Mouse (Mus musculus): ENCODE measurements around the gene Csnk1d. TPM values are rescaled to one million over a fixed set of nuclear protein-coding genes. Genes with fewer than 3 reads are reported as not detected.

Csnk1d gene
- polyA plus RNA-seq, 1 experiment from 2014 or later, result 102 TPM

- H3K27me3 ChIP-seq (ENCODE audit: insufficient read depth, low read length), result no peaks in the 10 kb centered on the region
- WGBS, result 68% methylated on average over 9 of the region's 9 CpGs
- peaks cover 44% of the 10 kb centered on the region for H3K36me3 ChIP-seq (ENCODE audit: insufficient read depth, low read length)
- TF ChIP-seq CTCF (IDR thresholded peaks at IDR 0.05; ENCODE audit: low read depth), result no peak
- no peak overlapping the region for H3K4me2 ChIP-seq (ENCODE audit: low read length)
- no peak overlapping the region for H3K4me3 ChIP-seq (replicated peaks; ENCODE audit: low read depth, low read length)
- H3K9ac ChIP-seq (ENCODE audit: low read depth, low read length), result no peak overlapping the region
- DNase-seq (ENCODE audit: low spot score), result no peak
- no peak overlapping the region for H3K27ac ChIP-seq
- no peaks in the 10 kb centered on the region for H3K9me3 ChIP-seq (replicated peaks; ENCODE audit: low read length)
- H3K4me1 ChIP-seq (replicated peaks; ENCODE audit: insufficient read depth, low read length), result no peaks in the 10 kb centered on the region
- ATAC-seq (replicated peaks; ENCODE audit: low FRiP score, low read depth), result no peak
These were observed 10.6 kb downstream of the Csnk1d start for GRCm38 (mm10) chr11:120980427-120981035.

GRCm38 (mm10) chr11:120979711-120980426 is 11.3 kb downstream of the Csnk1d start:
- no peak for ATAC-seq (replicated peaks; ENCODE audit: low FRiP score, low read depth)

GRCm38 (mm10) chr11:120973318-120973717 is 17.8 kb downstream of the Csnk1d start:
- TF ChIP-seq CTCF (IDR thresholded peaks at IDR 0.05; ENCODE audit: low read depth), result no peak
- Histone ChIP-seq H3K4me1 (replicated peaks; ENCODE audit: insufficient read depth, low read length) (no peaks in the 10 kb centered on the region), H3K9ac (ENCODE audit: low read depth, low read length) (no peak overlapping the region), H3K27me3 (ENCODE audit: insufficient read depth, low read length) (no peaks in the 10 kb centered on the region), H3K4me3 (replicated peaks; ENCODE audit: low read depth, low read length) (no peak overlapping the region), H3K36me3 (ENCODE audit: insufficient read depth, low read length) (peaks cover 75% of the 10 kb centered on the region), H3K4me2 (ENCODE audit: low read length) (no peak overlapping the region), H3K9me3 (replicated peaks; ENCODE audit: low read length) (no peaks in the 10 kb centered on the region), H3K27ac (no peak overlapping the region)
- 74% methylated on average over 6 of the region's 6 CpGs for WGBS
- no peak for ATAC-seq (replicated peaks; ENCODE audit: low FRiP score, low read depth)
- DNase-seq (ENCODE audit: low spot score), result no peak

More at GRCm38 (mm10) chr11:120979711-120980426, 11.3 kb downstream of the Csnk1d start:
- DNase-seq (ENCODE audit: low spot score), result no peak
- Histone ChIP-seq H3K27me3 (ENCODE audit: insufficient read depth, low read length) (no peaks in the 10 kb centered on the region), H3K4me3 (replicated peaks; ENCODE audit: low read depth, low read length) (no peak overlapping the region), H3K4me1 (replicated peaks; ENCODE audit: insufficient read depth, low read length) (no peaks in the 10 kb centered on the region), H3K9me3 (replicated peaks; ENCODE audit: low read length) (no peaks in the 10 kb centered on the region), H3K27ac (no peak overlapping the region), H3K36me3 (ENCODE audit: insufficient read depth, low read length) (peaks cover 47% of the 10 kb centered on the region), H3K9ac (ENCODE audit: low read depth, low read length) (no peak overlapping the region), H3K4me2 (ENCODE audit: low read length) (no peak overlapping the region)
- 78% methylated on average over 8 of the region's 8 CpGs for WGBS
- no peak for TF ChIP-seq CTCF (IDR thresholded peaks at IDR 0.05; ENCODE audit: low read depth)

GRCm38 (mm10) chr11:120971237-120971636 is 19.9 kb downstream of the Csnk1d start:
- H3K9me3 ChIP-seq (replicated peaks; ENCODE audit: low read length), result no peaks in the 10 kb centered on the region
- no peak overlapping the region for H3K4me3 ChIP-seq (replicated peaks; ENCODE audit: low read depth, low read length)
- H3K36me3 ChIP-seq (ENCODE audit: insufficient read depth, low read length), result peaks cover 90% of the 10 kb centered on the region
- 85% methylated on average over 5 of the region's 5 CpGs for WGBS
- ATAC-seq (replicated peaks; ENCODE audit: low FRiP score, low read depth) (no peak), DNase-seq (ENCODE audit: low spot score) (no peak)
- TF ChIP-seq CTCF (IDR thresholded peaks at IDR 0.05; ENCODE audit: low read depth), result no peak
- H3K4me2 ChIP-seq (ENCODE audit: low read length), result no peak overlapping the region
- no peak overlapping the region for H3K9ac ChIP-seq (ENCODE audit: low read depth, low read length)
- H3K27me3 ChIP-seq (ENCODE audit: insufficient read depth, low read length), result no peaks in the 10 kb centered on the region
- no peaks in the 10 kb centered on the region for H3K4me1 ChIP-seq (replicated peaks; ENCODE audit: insufficient read depth, low read length)
- peak overlapping the region; percentile 34; the same call in 1 of the 2 replicates for H3K27ac ChIP-seq

- H3K36me3 ChIP-seq (ENCODE audit: insufficient read depth, low read length), result peaks cover 96% of the 10 kb centered on the region
- H3K27me3 ChIP-seq (ENCODE audit: insufficient read depth, low read length), result no peaks in the 10 kb centered on the region
- TF ChIP-seq CTCF (IDR thresholded peaks at IDR 0.05; ENCODE audit: low read depth), result no peak
- no peak overlapping the region for H3K4me3 ChIP-seq (replicated peaks; ENCODE audit: low read depth, low read length)
- no peak overlapping the region for H3K27ac ChIP-seq
- no peak overlapping the region for H3K4me2 ChIP-seq (ENCODE audit: low read length)
- 78% methylated on average over 5 of the region's 5 CpGs for WGBS
- H3K9ac ChIP-seq (ENCODE audit: low read depth, low read length), result no peak overlapping the region
- DNase-seq (ENCODE audit: low spot score) (no peak), ATAC-seq (replicated peaks; ENCODE audit: low FRiP score, low read depth) (peak; percentile 45; the same call in 1 of the 2 replicates)
- H3K9me3 ChIP-seq (replicated peaks; ENCODE audit: low read length), result no peaks in the 10 kb centered on the region
- H3K4me1 ChIP-seq (replicated peaks; ENCODE audit: insufficient read depth, low read length), result no peaks in the 10 kb centered on the region
These were observed 21.4 kb downstream of the Csnk1d start for GRCm38 (mm10) chr11:120969742-120970141.

GRCm38 (mm10) chr11:120965587-120965986 is 25.5 kb downstream of the Csnk1d start:
- H3K4me2 ChIP-seq (ENCODE audit: low read length), result no peak overlapping the region
- 53% methylated on average over 4 of the region's 4 CpGs for WGBS
- TF ChIP-seq CTCF (IDR thresholded peaks at IDR 0.05; ENCODE audit: low read depth), result no peak
- H3K27me3 ChIP-seq (ENCODE audit: insufficient read depth, low read length), result no peaks in the 10 kb centered on the region
- H3K4me3 ChIP-seq (replicated peaks; ENCODE audit: low read depth, low read length), result no peak overlapping the region
- H3K4me1 ChIP-seq (replicated peaks; ENCODE audit: insufficient read depth, low read length), result no peaks in the 10 kb centered on the region
- no peaks in the 10 kb centered on the region for H3K9me3 ChIP-seq (replicated peaks; ENCODE audit: low read length)
- no peak overlapping the region for H3K27ac ChIP-seq
- no peak overlapping the region for H3K9ac ChIP-seq (ENCODE audit: low read depth, low read length)
- H3K36me3 ChIP-seq (ENCODE audit: insufficient read depth, low read length), result peaks cover 92% of the 10 kb centered on the region
- ATAC-seq (replicated peaks; ENCODE audit: low FRiP score, low read depth) (no peak), DNase-seq (ENCODE audit: low spot score) (no peak)
